Mouse (Mus musculus): ENCODE results near the gene Fgfr2.

The Fgfr2 gene

DNA sequence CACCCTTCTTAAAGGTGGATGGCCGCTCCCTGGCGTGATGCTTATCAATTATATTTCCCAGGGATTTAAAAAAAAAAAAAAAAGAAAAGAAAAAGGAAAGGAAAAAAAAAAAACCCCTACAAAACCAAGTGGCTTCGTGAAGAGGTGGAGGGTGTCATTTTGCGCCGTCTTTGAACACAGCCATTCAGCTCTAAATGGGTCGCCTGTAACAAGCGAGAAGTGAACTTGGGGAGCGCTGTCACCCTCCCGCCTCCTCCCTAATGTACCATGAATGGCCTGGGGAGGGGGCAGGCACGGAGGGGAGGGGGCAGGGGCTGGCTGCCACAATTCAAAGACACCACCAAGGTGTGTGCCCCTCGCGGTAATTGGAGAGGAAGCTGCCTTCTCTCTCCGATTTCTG, 1478.6 kb downstream of the Fgfr2 start:
- DNase-seq, result no peak

DNA sequence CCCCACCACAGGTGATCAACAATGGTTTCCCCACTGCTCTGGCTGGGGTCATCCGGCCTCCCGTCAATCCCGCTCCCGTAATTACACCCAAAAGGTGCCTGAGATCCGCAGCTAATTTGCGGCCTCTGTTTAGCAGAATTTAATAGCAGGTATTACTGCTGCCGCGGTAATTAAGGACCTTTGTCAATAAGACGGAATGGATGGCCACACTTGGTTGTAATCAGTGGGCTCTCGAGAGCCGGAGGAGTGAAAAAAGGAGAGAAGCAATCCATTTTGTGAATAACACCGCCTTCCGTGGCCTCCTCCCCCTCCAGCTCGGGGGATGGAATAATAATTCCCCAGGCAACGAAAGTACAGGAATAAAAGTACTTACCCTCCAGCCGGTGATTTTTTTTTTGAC, 1479.1 kb downstream of the Fgfr2 start:
- no peak for DNase-seq

DNA sequence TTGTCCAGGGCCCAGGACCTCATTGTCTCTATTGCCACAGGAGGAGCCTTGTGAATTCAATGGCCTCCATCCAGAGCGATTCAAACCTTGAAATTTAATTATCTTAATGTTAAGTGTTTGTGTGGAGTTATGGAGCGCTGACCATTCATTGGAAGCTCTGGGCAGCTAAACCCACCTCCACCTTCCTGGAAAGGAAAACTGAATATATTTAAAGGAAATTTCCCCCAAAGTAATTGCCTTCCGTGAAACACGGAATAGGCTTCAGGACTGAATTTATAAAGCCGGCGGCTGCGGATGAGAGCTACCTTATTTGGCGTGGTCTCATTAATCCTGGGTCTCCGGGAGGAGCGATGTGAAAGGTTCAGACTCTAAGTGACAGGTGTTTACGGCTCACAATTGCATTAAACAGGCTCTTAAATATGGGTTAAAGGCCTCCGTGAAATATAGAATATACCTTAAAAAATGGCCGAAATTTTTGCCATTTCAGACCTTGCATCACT, 1479.8 kb downstream of the Fgfr2 start:
- no peak for DNase-seq

- DNase-seq, result no peak
These were observed 1493.6 kb downstream of the Fgfr2 start for GRCm38 (mm10) chr7:131629562-131629961.

- peak; percentile 26 for DNase-seq
These were observed 1494.2 kb downstream of the Fgfr2 start for GRCm38 (mm10) chr7:131628846-131629391.

DNA sequence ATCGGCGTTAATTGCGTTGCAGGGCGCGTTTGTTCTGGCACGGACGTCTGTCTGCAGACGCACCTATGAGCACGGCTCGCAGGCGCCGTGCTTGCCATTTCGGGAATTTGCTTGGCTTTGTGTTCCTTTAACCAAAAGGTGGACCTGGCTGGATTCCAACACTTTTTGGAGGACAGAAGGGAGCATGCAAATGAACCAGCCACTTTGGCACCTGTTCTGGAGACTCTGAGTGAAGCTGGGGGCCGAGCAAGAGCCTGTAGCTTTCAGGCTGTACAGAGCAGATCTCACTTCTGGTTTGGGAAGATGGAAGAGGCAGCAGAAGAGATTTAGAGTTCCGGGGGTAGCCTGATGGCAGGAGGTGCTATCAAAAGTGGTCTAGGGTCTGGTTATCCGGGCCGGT, 1494.8 kb downstream of the Fgfr2 start:
- no peak for DNase-seq

DNA sequence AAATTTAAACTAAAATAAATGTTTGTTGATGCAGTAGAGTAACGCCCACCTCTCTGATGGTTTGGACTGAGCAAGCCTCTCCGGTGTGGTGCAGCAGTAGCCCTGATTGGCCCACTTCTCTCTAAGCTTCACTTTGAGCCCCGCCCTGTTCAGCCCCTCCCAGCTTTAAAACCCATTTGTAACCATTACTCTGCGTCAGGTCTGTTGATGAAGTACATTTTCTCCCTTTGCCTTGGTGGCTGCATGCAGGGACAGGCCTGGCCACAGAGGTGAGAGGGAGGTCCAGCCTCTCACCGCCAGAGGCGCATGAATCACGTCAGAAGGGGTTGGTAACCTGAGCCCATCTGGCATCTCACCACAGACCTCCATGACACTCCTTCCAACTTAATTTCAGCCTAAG, 1513.5 kb downstream of the Fgfr2 start:
- no peak for DNase-seq

DNA sequence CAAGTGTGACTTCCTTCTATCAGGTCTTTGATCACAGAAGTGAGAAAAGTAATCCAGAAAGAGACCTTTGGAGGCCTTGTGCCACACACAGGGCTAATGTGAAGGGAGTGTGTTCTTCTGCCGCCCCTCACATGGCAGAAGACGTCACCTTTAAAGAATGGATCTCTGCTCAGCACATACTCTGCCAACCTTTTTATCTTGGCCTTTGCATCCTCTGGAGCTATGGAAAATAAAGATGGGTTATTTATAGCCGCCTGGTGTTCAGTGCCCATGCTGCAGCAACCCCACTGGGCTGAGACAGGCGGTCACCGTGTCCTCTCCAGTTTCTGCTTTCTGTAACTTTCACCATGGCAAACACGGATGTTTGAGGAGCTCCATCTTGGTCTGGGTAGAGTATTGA, 1515.1 kb downstream of the Fgfr2 start:
- no peak for DNase-seq

- DNase-seq, result no peak
These were observed 1517.7 kb downstream of the Fgfr2 start for GRCm38 (mm10) chr7:131605481-131605880.

DNA sequence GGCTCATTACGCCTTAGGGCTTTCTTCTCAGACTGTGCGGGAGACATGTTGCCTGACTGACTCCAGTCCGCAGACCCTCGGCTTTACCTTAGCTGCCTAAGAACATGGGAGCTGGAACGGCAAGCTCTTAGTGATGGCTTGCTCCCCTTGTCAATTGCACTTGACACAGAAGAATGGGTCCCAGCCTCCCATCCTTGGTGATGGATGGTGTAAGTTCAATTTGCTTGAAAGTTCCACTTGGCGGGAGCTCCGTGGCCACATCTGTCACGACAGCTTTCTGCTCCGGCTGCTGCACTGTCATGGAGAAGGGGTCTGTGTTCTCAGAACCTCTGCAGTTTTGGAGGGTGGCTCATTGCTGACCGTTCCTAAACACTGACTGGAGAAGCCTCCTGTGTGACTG, 1518.2 kb downstream of the Fgfr2 start:
- DNase-seq, result no peak

- DNase-seq, result no peak
These were observed 1520.0 kb downstream of the Fgfr2 start for GRCm38 (mm10) chr7:131603186-131603585.

- no peak for DNase-seq
These were observed 1521.0 kb downstream of the Fgfr2 start for GRCm38 (mm10) chr7:131602106-131602505.

DNA sequence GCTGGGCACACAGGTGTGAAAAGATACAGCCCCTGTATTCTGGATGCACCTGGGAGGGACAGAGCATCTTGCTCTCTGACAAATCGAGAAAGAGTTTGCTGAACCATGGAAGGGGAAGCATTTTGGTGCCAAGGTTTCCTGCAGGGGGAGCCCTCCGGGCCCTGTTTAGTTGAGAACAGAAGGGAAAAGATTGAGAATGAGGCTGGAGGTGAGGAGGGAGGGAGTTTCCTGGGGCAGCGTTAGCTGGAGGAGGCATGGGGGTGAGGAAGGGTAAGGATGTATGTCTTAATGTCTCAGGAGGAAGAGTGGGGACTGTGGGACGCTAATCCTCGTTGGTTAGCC, 1524.7 kb downstream of the Fgfr2 start:
- peak; percentile 38 for DNase-seq

DNA sequence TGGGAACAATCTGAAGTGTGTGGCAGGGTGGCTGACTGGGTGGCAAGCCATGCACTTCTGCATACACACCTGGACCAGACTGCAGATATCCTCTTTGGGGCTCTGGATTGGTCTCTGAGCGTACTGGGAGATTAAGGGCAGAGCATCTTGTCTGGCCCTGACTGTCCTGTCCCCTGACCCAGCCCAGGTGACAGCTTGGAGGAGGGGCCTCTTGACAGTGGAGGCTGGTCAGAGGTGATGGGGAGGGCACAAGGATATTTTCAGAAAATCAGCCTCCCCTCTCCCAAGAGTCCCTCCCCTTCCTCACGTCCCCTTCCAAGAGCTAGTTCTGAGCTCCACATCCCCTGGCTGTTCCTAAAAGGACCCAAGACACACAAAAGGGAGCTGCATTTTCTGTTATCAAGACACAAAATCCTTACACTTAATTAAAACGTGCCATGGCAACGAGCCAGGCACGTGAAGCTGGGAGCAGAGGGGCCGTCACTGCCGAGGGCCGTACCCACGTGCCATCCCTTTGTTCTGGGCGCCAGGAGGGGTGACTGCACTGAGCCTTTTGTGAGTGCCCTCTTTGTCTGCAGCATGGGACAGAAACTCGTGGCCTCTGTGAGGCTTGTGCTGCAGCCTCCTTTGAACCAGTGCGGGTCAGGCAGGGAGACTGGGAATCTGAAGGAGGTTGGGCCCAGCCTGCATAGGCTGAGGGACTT, 1525.2 kb downstream of the Fgfr2 start:
- peak; percentile 8 for DNase-seq

GRCm38 (mm10) chr7:131585551-131585950, 1537.6 kb downstream of the Fgfr2 start:
- DNase-seq, result no peak

- DNase-seq, result no peak
These were observed 1541.0 kb downstream of the Fgfr2 start for GRCm38 (mm10) chr7:131582178-131582577.

- no peak for DNase-seq
These were observed 1547.9 kb downstream of the Fgfr2 start for GRCm38 (mm10) chr7:131575246-131575645.

DNA sequence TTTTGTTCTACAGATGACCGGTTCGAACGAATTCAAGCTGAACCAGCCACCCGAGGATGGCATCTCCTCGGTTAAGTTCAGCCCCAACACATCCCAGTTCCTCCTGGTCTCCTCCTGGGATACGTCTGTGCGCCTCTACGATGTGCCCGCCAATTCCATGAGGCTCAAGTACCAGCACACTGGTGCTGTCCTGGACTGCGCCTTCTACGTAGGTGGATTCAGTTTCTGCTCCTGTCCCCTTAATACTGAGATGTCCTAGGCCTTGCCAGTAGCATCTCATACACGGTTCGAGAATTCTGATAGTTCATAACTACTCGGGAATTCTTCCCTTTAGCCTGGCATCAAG, 1562.5 kb downstream of the Fgfr2 start:
- no peak for DNase-seq

DNA sequence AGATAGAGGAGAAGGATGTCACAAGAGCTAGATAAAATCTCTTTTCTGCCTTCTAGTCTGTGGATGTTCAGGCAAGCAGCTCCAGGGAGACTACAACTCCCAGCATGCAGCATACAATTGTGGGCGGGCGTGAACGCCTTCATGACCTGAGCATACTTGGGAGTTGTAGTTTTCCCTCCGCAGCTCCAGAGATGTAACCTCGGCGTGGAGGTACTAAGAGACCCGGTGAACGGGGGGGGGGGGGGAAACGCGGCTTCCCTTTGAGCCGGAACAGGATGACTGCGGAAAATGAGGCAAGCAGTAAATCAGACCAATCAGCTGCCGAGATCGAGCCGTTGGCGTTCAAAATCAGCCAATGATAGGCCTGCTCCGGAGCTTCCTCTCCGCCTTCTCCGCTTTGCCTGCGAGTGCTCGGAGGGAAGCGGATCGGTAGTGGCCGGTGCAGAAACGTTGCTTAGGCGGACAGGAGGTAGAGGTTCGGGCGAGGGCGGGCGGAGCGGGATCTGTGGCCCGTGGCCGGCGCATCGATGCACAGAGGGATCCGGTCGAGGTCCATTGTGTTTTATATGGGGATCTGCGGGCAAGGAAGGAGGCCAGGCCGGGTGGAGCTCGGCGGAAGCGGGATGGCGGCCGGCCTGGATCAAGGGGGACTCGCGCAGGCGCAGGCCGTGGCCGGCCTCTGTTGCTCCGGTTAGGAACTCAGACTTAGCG, 1563.0 kb downstream of the Fgfr2 start, which contains the start of gene Bub3:
Gene Bub3, plus strand, starts transcription at position 237 of the 711 bp plus-strand sequence.
- DNase-seq, result peak; percentile 94

- DNase-seq, result no peak
These were observed 1565.4 kb downstream of the Fgfr2 start for GRCm38 (mm10) chr7:131557751-131558150.

- no peak for DNase-seq
These were observed 1566.4 kb downstream of the Fgfr2 start for GRCm38 (mm10) chr7:131556541-131557271.

- no peak for DNase-seq
These were observed 1567.0 kb downstream of the Fgfr2 start for GRCm38 (mm10) chr7:131556116-131556515.

DNA sequence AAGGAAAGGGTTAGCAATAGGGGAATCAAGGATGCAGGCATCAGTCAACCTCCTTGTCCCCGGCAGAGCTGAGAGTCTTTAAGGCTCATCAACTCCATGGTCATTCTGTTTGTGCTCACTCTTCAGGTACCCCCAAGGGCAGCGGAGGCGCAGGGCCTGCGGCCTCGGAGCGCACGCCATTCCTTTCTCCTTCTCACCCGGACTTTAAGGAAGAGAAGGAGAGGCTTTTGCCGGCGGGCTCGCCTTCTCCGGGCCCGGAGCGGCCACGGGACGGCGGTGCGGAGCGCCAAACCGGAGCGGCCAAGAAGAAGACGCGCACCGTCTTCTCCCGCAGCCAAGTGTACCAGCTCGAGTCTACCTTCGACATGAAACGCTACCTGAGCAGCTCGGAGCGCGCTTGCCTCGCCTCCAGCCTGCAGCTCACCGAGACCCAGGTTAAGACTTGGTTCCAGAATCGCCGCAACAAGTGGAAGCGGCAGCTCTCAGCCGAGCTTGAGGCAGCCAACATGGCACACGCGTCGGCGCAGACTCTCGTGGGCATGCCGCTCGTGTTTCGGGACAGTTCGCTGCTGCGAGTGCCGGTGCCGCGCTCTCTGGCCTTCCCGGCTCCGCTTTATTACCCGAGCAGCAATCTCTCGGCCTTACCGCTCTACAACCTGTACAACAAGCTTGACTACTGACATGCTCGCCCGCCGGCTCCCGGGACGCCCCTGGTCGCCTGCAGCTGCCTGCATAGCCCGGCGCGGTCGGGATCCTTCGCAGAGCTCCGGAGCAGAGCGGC, 1567.7 kb downstream of the Fgfr2 start:
- no peak for DNase-seq

All from right cerebral cortex, adult 18-20 months (tissue).